Mouse (Mus musculus) thymus, postnatal 4 days (tissue): ENCODE data around the gene Ezh1.

ENCODE experiments used
- DNase-seq: peaks from one replicate; pipeline ENCODE4 v3.0.0; 2021

The Ezh1 gene

GRCm38 (mm10) chr11:101180261-101180660, 46.0 kb downstream of the Ezh1 start:
- no peak for DNase-seq

- DNase-seq = no peak
These were observed 47.0 kb downstream of the Ezh1 start for GRCm38 (mm10) chr11:101179306-101179705.

GRCm38 (mm10) chr11:101178061-101179058, 47.9 kb downstream of the Ezh1 start:
- no peak for DNase-seq

GRCm38 (mm10) chr11:101176933-101177773, 49.1 kb downstream of the Ezh1 start:
- peak; percentile 91 for DNase-seq

- peak; percentile 36 for DNase-seq
These were observed 50.1 kb downstream of the Ezh1 start for GRCm38 (mm10) chr11:101176117-101176691.

GRCm38 (mm10) chr11:101175636-101176116, 50.6 kb downstream of the Ezh1 start:
- no peak for DNase-seq

- no peak for DNase-seq
These were observed 51.2 kb downstream of the Ezh1 start, which contains the start of gene Ccr10 for GRCm38 (mm10) chr11:101174851-101175628. Gene Ccr10, minus strand, starts transcription at chr11:101175443.

- no peak for DNase-seq
These were observed 51.9 kb downstream of the Ezh1 start for GRCm38 (mm10) chr11:101174389-101174745.

- DNase-seq = peak; percentile 85
These were observed 52.5 kb downstream of the Ezh1 start for GRCm38 (mm10) chr11:101173631-101174388.

GRCm38 (mm10) chr11:101173112-101173511, 53.2 kb downstream of the Ezh1 start:
- peak; percentile 34 for DNase-seq

GRCm38 (mm10) chr11:101172434-101172815, 53.8 kb downstream of the Ezh1 start:
- no peak for DNase-seq

- DNase-seq = peak; percentile 63
These were observed 54.4 kb downstream of the Ezh1 start for GRCm38 (mm10) chr11:101171721-101172433.

GRCm38 (mm10) chr11:101170811-101171610, 55.3 kb downstream of the Ezh1 start, which contains the start of gene Plekhh3:
Gene Plekhh3, minus strand, starts transcription at chr11:101171351.
- DNase-seq = peak; percentile 81

GRCm38 (mm10) chr11:101170354-101170810, 55.9 kb downstream of the Ezh1 start, which contains the start of gene Cntnap1:
Gene Cntnap1, plus strand, starts transcription at chr11:101170523.
- DNase-seq = peak; percentile 29

- DNase-seq = no peak
These were observed 56.8 kb downstream of the Ezh1 start for GRCm38 (mm10) chr11:101169301-101170107.

GRCm38 (mm10) chr11:101168301-101168980, 57.8 kb downstream of the Ezh1 start:
- no peak for DNase-seq

- DNase-seq = no peak
These were observed 58.3 kb downstream of the Ezh1 start for GRCm38 (mm10) chr11:101167963-101168300.
